Mouse (Mus musculus) ES-E14 (cell line): ENCODE results near the gene Krtap3-3.

Source experiments
- CHD2 ChIP-seq: IDR thresholded peaks from 2 replicates; pipeline ENCODE4 v1.6.1; 2014; ENCODE audit warnings: mild to moderate bottlenecking, low read depth, low read length, inconsistent platforms
- HCFC1 ChIP-seq: IDR thresholded peaks from 2 replicates; pipeline ENCODE4 v1.6.1; 2012; ENCODE audit warnings: low read length, inconsistent platforms, borderline replicate concordance; ENCODE audit not compliant: insufficient read depth
- ZC3H11A ChIP-seq: IDR thresholded peaks from 2 replicates; pipeline ENCODE4 v1.6.1; 2012; ENCODE audit warnings: low read depth, mild to moderate bottlenecking, inconsistent platforms, low read length, borderline replicate concordance
- ZNF384 ChIP-seq: IDR thresholded peaks from 2 replicates; pipeline ENCODE4 v1.6.1; 2012; ENCODE audit warnings: low read depth, low read length, inconsistent platforms

GRCm38 (mm10) chr11:99556195-99556594 is 5.5 kb upstream of the Krtap3-3 start:
- TF ChIP-seq ZNF384 (no peak), CHD2 (no peak), ZC3H11A (no peak), HCFC1 (no peak)
